Mouse (Mus musculus): Measurements from ENCODE around the gene Hmgb1. TPM values are rescaled to one million over a fixed set of nuclear protein-coding genes. Genes with fewer than 3 reads are reported as not detected.

Hmgb1 gene
- polyA plus RNA-seq, 2 experiments = 577 to 1,456 TPM

GRCm38 (mm10) chr5:149204822-149205221 is 20.5 kb upstream of the Hmgb1 start:
- Histone ChIP-seq H3K4me2 (replicated peaks; ENCODE audit: low read depth, low read length, severe bottlenecking) (no peak overlapping the region), H3K9ac (ENCODE audit: low read depth, low read length, severe bottlenecking) (no peak overlapping the region), H3K4me1 (ENCODE audit: control insufficient read depth, insufficient read depth, low read length) (no peaks in the 10 kb centered on the region), H3K27me3 (ENCODE audit: control insufficient read depth, insufficient read depth, low read length) (no peaks in the 10 kb centered on the region), H3K4me3 (replicated peaks; ENCODE audit: low read length) (no peak overlapping the region), H3K27ac (replicated peaks; ENCODE audit: low read depth, low read length) (no peak overlapping the region), H3K36me3 (ENCODE audit: control insufficient read depth, insufficient read depth, low read length) (peaks cover 78% of the 10 kb centered on the region), H3K9me3 (ENCODE audit: control insufficient read depth, low read length) (no peaks in the 10 kb centered on the region)
- WGBS = 96% methylated on average over 7 of the region's 7 CpGs
- no peak for TF ChIP-seq POLR2A (IDR thresholded peaks at IDR 0.05; ENCODE audit: borderline replicate concordance, extremely low read depth, insufficient read depth, insufficient read length)
- ATAC-seq (ENCODE audit: low FRiP score, low read depth) = no peak
- no peak for DNase-seq (ENCODE audit: low spot score)

- Histone ChIP-seq H3K9me3 (ENCODE audit: control insufficient read depth, low read length) (no peaks in the 10 kb centered on the region), H3K27ac (replicated peaks; ENCODE audit: low read depth, low read length) (no peak overlapping the region), H3K4me2 (replicated peaks; ENCODE audit: low read depth, low read length, severe bottlenecking) (no peak overlapping the region), H3K9ac (ENCODE audit: low read depth, low read length, severe bottlenecking) (no peak overlapping the region), H3K4me3 (replicated peaks; ENCODE audit: low read length) (no peak overlapping the region), H3K36me3 (ENCODE audit: control insufficient read depth, insufficient read depth, low read length) (peaks cover 78% of the 10 kb centered on the region), H3K27me3 (ENCODE audit: control insufficient read depth, insufficient read depth, low read length) (no peaks in the 10 kb centered on the region), H3K4me1 (ENCODE audit: control insufficient read depth, insufficient read depth, low read length) (no peaks in the 10 kb centered on the region)
- 79% methylated on average over 4 of the region's 4 CpGs for WGBS
- DNase-seq (ENCODE audit: low spot score) (no peak), ATAC-seq (ENCODE audit: low FRiP score, low read depth) (no peak)
- TF ChIP-seq POLR2A (IDR thresholded peaks at IDR 0.05; ENCODE audit: borderline replicate concordance, extremely low read depth, insufficient read depth, insufficient read length) = no peak
Observed at GRCm38 (mm10) chr5:149203796-149204375, 19.6 kb upstream of the Hmgb1 start.

- Histone ChIP-seq H3K36me3 (ENCODE audit: control insufficient read depth, insufficient read depth, low read length) (peaks cover 81% of the 10 kb centered on the region), H3K4me1 (ENCODE audit: control insufficient read depth, insufficient read depth, low read length) (no peaks in the 10 kb centered on the region), H3K9me3 (ENCODE audit: control insufficient read depth, low read length) (no peaks in the 10 kb centered on the region), H3K4me2 (replicated peaks; ENCODE audit: low read depth, low read length, severe bottlenecking) (no peak overlapping the region), H3K9ac (ENCODE audit: low read depth, low read length, severe bottlenecking) (no peak overlapping the region), H3K27me3 (ENCODE audit: control insufficient read depth, insufficient read depth, low read length) (no peaks in the 10 kb centered on the region), H3K27ac (replicated peaks; ENCODE audit: low read depth, low read length) (no peak overlapping the region), H3K4me3 (replicated peaks; ENCODE audit: low read length) (no peak overlapping the region)
- no peak for TF ChIP-seq POLR2A (IDR thresholded peaks at IDR 0.05; ENCODE audit: borderline replicate concordance, extremely low read depth, insufficient read depth, insufficient read length)
- no peak for ATAC-seq (ENCODE audit: low FRiP score, low read depth)
- 65% methylated on average over 5 of the region's 5 CpGs for WGBS
- no peak for DNase-seq (ENCODE audit: low spot score)
Observed at GRCm38 (mm10) chr5:149202941-149203340, 18.7 kb upstream of the Hmgb1 start.

- 95% methylated on average over 1 of the region's 1 CpGs for WGBS
- no peak for DNase-seq (ENCODE audit: low spot score)
- Histone ChIP-seq H3K36me3 (ENCODE audit: control insufficient read depth, insufficient read depth, low read length) (peaks cover 80% of the 10 kb centered on the region), H3K9me3 (ENCODE audit: control insufficient read depth, low read length) (no peaks in the 10 kb centered on the region), H3K9ac (ENCODE audit: low read depth, low read length, severe bottlenecking) (no peak overlapping the region), H3K4me2 (replicated peaks; ENCODE audit: low read depth, low read length, severe bottlenecking) (no peak overlapping the region), H3K27me3 (ENCODE audit: control insufficient read depth, insufficient read depth, low read length) (no peaks in the 10 kb centered on the region), H3K27ac (replicated peaks; ENCODE audit: low read depth, low read length) (no peak overlapping the region), H3K4me3 (replicated peaks; ENCODE audit: low read length) (no peak overlapping the region), H3K4me1 (ENCODE audit: control insufficient read depth, insufficient read depth, low read length) (peaks cover 5% of the 10 kb centered on the region; the same call in 1 of the 2 replicates)
- no peak for ATAC-seq (ENCODE audit: low FRiP score, low read depth)
- no peak for TF ChIP-seq POLR2A (IDR thresholded peaks at IDR 0.05; ENCODE audit: borderline replicate concordance, extremely low read depth, insufficient read depth, insufficient read length)
Observed at GRCm38 (mm10) chr5:149198782-149199181, 14.5 kb upstream of the Hmgb1 start.

- Histone ChIP-seq H3K27ac (replicated peaks; ENCODE audit: low read depth, low read length) (no peak overlapping the region), H3K4me3 (replicated peaks; ENCODE audit: low read length) (no peak overlapping the region), H3K27me3 (ENCODE audit: control insufficient read depth, insufficient read depth, low read length) (no peaks in the 10 kb centered on the region), H3K9me3 (ENCODE audit: control insufficient read depth, low read length) (no peaks in the 10 kb centered on the region), H3K36me3 (ENCODE audit: control insufficient read depth, insufficient read depth, low read length) (peaks cover 77% of the 10 kb centered on the region), H3K4me1 (ENCODE audit: control insufficient read depth, insufficient read depth, low read length) (peaks cover 5% of the 10 kb centered on the region; the same call in 1 of the 2 replicates), H3K9ac (ENCODE audit: low read depth, low read length, severe bottlenecking) (no peak overlapping the region), H3K4me2 (replicated peaks; ENCODE audit: low read depth, low read length, severe bottlenecking) (no peak overlapping the region)
- TF ChIP-seq POLR2A (IDR thresholded peaks at IDR 0.05; ENCODE audit: borderline replicate concordance, extremely low read depth, insufficient read depth, insufficient read length) = no peak
- DNase-seq (ENCODE audit: low spot score) (no peak), ATAC-seq (ENCODE audit: low FRiP score, low read depth) (no peak)
- WGBS = 11% methylated on average over 1 of the region's 1 CpGs
Observed at GRCm38 (mm10) chr5:149196611-149197010, 12.3 kb upstream of the Hmgb1 start.

All from limb, embryonic 14.5 days (tissue).